Mouse (Mus musculus) bone marrow macrophage, adult 2 months (primary cell): ENCODE measurements around the gene 1700017N19Rik.

Source experiments
- CTCF ChIP-seq: IDR thresholded peaks from 2 replicates; pipeline ENCODE4 v1.5.1; 2012; ENCODE audit warnings: low read depth, mild to moderate bottlenecking, low read length, moderate library complexity
- POLR2A ChIP-seq: IDR thresholded peaks from 2 replicates; pipeline ENCODE4 v1.6.1; 2012; ENCODE audit warnings: mild to moderate bottlenecking, low read depth, low read length, borderline replicate concordance

DNA sequence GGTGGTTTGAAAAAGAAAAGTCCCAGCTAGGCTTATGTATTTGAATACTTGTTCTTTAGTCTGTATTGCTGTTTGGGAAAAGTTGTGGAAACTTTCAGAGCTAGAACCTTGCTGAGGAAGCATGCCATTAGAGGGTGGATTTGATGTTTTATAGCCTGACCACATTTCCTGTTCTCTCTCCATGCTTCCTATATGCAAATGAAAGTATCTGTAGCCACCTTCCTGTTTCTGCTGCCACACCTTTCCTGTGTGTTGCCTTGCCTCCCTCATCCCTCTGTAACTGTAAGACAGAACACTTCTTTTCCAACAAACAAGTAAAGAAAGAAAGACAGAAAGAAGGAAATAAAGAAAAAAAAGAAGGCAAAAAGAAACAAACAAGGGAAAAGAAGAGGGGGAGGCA is 63.9 kb downstream of the 1700017N19Rik start:
- TF ChIP-seq CTCF (no peak), POLR2A (no peak)
